Mouse (Mus musculus): ENCODE data around the gene Chtf18.

DNA sequence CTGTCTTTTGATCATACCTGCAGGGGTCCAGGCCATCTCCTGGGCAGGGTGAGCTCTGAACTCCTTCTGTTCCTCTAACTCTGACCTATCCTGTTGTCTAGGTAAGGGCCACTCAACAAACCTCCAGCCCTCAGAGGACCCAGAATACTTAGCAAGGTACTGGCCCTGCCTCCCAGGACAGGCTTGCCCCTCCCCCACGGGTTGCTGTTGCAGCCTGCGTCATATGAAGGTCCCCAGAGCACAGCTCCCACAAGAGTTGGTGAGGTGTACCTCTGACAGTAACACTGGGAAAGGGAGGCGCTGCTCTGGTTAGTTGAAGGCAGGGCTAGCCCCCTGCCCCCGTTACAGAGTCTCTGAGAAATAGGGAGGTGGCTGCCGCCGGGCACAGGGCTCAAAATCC is 11.1 kb downstream of the Chtf18 start:
- TF ChIP-seq POLR2A (IDR thresholded peaks at IDR 0.05; ENCODE audit: low read depth, low read length) (no peak), CTCF (IDR thresholded peaks at IDR 0.05; ENCODE audit: borderline replicate concordance, insufficient read depth, low read length) (no peak)

All from embryonic fibroblast, embryonic 13.5 days (primary cell).